Mouse (Mus musculus) MEL (cell line): Measurements from ENCODE around the gene Ptpn9. TPM values are rescaled to one million over a fixed set of nuclear protein-coding genes. Genes with fewer than 3 reads are reported as not detected.

ENCODE experiments used
- DNase-seq: peaks from one replicate; pipeline ENCODE4 v3.0.0; 2011; ENCODE audit warnings: low read depth, low spot score
- H3K27ac ChIP-seq: 2 replicates; pipeline ENCODE4 v1.5.1; 2012; ENCODE audit warnings: low read depth, mild to moderate bottlenecking, control low read depth, low read length, moderate library complexity; ENCODE audit not compliant: control insufficient read depth
- H3K27me3 ChIP-seq, 2 experiments: fragments of 150-350 bp in 1 of 2; sonication (generic) in 1 of 2; 2 replicates each; pipeline ENCODE4 v1.6.1; 2012; ENCODE audit warnings: low read length in 2 of 2, mild to moderate bottlenecking in 2 of 2, improper control_type of control experiment in 1 of 2, moderate library complexity in 1 of 2; ENCODE audit not compliant: insufficient read depth in 2 of 2, control insufficient read depth in 1 of 2
- H3K36me3 ChIP-seq, 2 experiments: 2 replicates each; pipeline ENCODE4 v1.6.1; 2012 to 2014; ENCODE audit warnings: low read length in 2 of 2, improper control_type of control experiment in 1 of 2, inconsistent platforms in 1 of 2, mild to moderate bottlenecking in 1 of 2; ENCODE audit not compliant: insufficient read depth in 2 of 2, control insufficient read depth in 1 of 2
- H3K4me1 ChIP-seq, 2 experiments: fragments of 150-350 bp in 1 of 2; sonication (generic) in 1 of 2; 2 replicates each; pipeline ENCODE4 v1.6.1; 2012; ENCODE audit warnings: low read length in 2 of 2, improper control_type of control experiment in 1 of 2, mild to moderate bottlenecking in 1 of 2; ENCODE audit not compliant: insufficient read depth in 2 of 2, control insufficient read depth in 1 of 2
- H3K4me3 ChIP-seq, 2 experiments: fragments of 150-350 bp in 1 of 2; sonication (generic) in 1 of 2; 2 replicates each; pipeline ENCODE4 v1.5.1; 2012; ENCODE audit warnings: low read depth in 2 of 2, low read length in 2 of 2, mild to moderate bottlenecking in 2 of 2, moderate library complexity in 2 of 2, control low read depth in 1 of 2, improper control_type of control experiment in 1 of 2; ENCODE audit not compliant: control insufficient read depth in 1 of 2, insufficient read depth in 1 of 2
- H3K79me2 ChIP-seq: 2 replicates; pipeline ENCODE4 v1.6.1; 2012; ENCODE audit warnings: mild to moderate bottlenecking, low read length, moderate library complexity; ENCODE audit not compliant: control insufficient read depth, poor library complexity, insufficient read depth
- H3K9ac ChIP-seq: 2 replicates; pipeline ENCODE4 v1.6.1; 2012; ENCODE audit warnings: low read depth, mild to moderate bottlenecking, control low read depth, low read length, moderate library complexity; ENCODE audit not compliant: control insufficient read depth, poor library complexity, severe bottlenecking
- H3K9me3 ChIP-seq: fragments of 150-350 bp; sonication (generic); replicated peaks from 2 replicates; pipeline ENCODE4 v1.6.1; 2012; ENCODE audit warnings: mild to moderate bottlenecking, low read length, improper control_type of control experiment, moderate library complexity; ENCODE audit not compliant: insufficient read depth
- BHLHE40 ChIP-seq: IDR thresholded peaks from 2 replicates; pipeline ENCODE4 v1.6.1; 2012; ENCODE audit warnings: low read depth, mild to moderate bottlenecking, inconsistent platforms, low read length, improper control_type of control experiment, borderline replicate concordance
- CHD1 ChIP-seq: IDR thresholded peaks from 2 replicates; pipeline ENCODE4 v1.6.1; 2012; ENCODE audit warnings: low read depth, mild to moderate bottlenecking, inconsistent platforms, low read length, improper control_type of control experiment
- CHD2 ChIP-seq: IDR thresholded peaks from 2 replicates; pipeline ENCODE4 v1.6.1; 2011; ENCODE audit warnings: low read length, improper control_type of control experiment
- CTCF ChIP-seq, 3 experiments: IDR thresholded peaks in 2 of 3; conservative IDR thresholded peaks in 1 of 3; 2 replicates each; pipeline ENCODE4 v1.5.1; 2011 to 2012; ENCODE audit warnings: low read length in 3 of 3, low read depth in 2 of 3, mild to moderate bottlenecking in 2 of 3, improper control_type of control experiment in 1 of 3, inconsistent platforms in 1 of 3, mixed read lengths in 1 of 3, moderate library complexity in 1 of 3; ENCODE audit not compliant: control insufficient read depth in 1 of 3, insufficient read depth in 1 of 3, poor library complexity in 1 of 3, severe bottlenecking in 1 of 3
- ELF1 ChIP-seq: IDR thresholded peaks from 2 replicates; pipeline ENCODE4 v1.6.1; 2014; ENCODE audit warnings: low read depth, mild to moderate bottlenecking, inconsistent platforms, low read length, improper control_type of control experiment, moderate library complexity
- EP300 ChIP-seq, 2 experiments: IDR thresholded peaks; 2 replicates each; pipeline ENCODE4 v1.6.1; 2011; ENCODE audit warnings: improper control_type of control experiment in 2 of 2, low read length in 2 of 2, low read depth in 1 of 2, mild to moderate bottlenecking in 1 of 2
- KAT2A ChIP-seq: conservative IDR thresholded peaks from 2 replicates; pipeline ENCODE4 v1.6.1; 2012; ENCODE audit warnings: low read depth, low read length, improper control_type of control experiment, inconsistent platforms
- MXI1 ChIP-seq: IDR thresholded peaks from 2 replicates; pipeline ENCODE4 v1.6.1; 2011; ENCODE audit warnings: mild to moderate bottlenecking, low read depth, low read length, improper control_type of control experiment
- MYB ChIP-seq: IDR thresholded peaks from 2 replicates; pipeline ENCODE4 v1.6.1; 2011; ENCODE audit warnings: mild to moderate bottlenecking, low read depth, low read length, improper control_type of control experiment
- MYC ChIP-seq: IDR thresholded peaks from 2 replicates; pipeline ENCODE4 v1.6.1; 2011; ENCODE audit warnings: low read depth, mild to moderate bottlenecking, low read length, improper control_type of control experiment, moderate library complexity
- NELFE ChIP-seq: IDR thresholded peaks from 2 replicates; pipeline ENCODE4 v1.6.1; 2011; ENCODE audit warnings: low read depth, low read length, improper control_type of control experiment
- POLR2A ChIP-seq, 2 experiments: IDR thresholded peaks; 2 replicates each; pipeline ENCODE4 v1.6.1; 2011 to 2012; ENCODE audit warnings: low read length in 2 of 2, mild to moderate bottlenecking in 2 of 2, control low read depth in 1 of 2, improper control_type of control experiment in 1 of 2, low read depth in 1 of 2, moderate library complexity in 1 of 2; ENCODE audit not compliant: control insufficient read depth in 1 of 2, insufficient read depth in 1 of 2, poor library complexity in 1 of 2
- POLR2AphosphoS5 ChIP-seq: IDR thresholded peaks from 2 replicates; pipeline ENCODE4 v1.6.1; 2012; ENCODE audit warnings: low read depth, borderline replicate concordance, mild to moderate bottlenecking, inconsistent platforms, low read length, moderate library complexity, mixed read lengths
- RCOR1 ChIP-seq: IDR thresholded peaks from 2 replicates; pipeline ENCODE4 v1.6.1; 2012; ENCODE audit warnings: low read depth, mild to moderate bottlenecking, inconsistent platforms, low read length, improper control_type of control experiment
- SIN3A ChIP-seq: IDR thresholded peaks from 2 replicates; pipeline ENCODE4 v1.6.1; 2012; ENCODE audit warnings: low read length, improper control_type of control experiment, inconsistent platforms
- SMC3 ChIP-seq: IDR thresholded peaks from 2 replicates; pipeline ENCODE4 v1.6.1; 2011; ENCODE audit warnings: low read depth, low read length, improper control_type of control experiment
- TAL1 ChIP-seq: IDR thresholded peaks from 2 replicates; pipeline ENCODE4 v1.6.1; 2012; ENCODE audit warnings: mild to moderate bottlenecking, inconsistent platforms, low read length, moderate library complexity, mixed read lengths
- TBP ChIP-seq: IDR thresholded peaks from 2 replicates; pipeline ENCODE4 v1.8.0; 2011; ENCODE audit warnings: low read depth, low read length, improper control_type of control experiment
- UBTF ChIP-seq: IDR thresholded peaks from 2 replicates; pipeline ENCODE4 v1.6.1; 2012; ENCODE audit warnings: low read depth, mild to moderate bottlenecking, inconsistent platforms, low read length, improper control_type of control experiment, moderate library complexity, borderline replicate concordance; ENCODE audit not compliant: insufficient read depth
- ZKSCAN1 ChIP-seq: IDR thresholded peaks from 2 replicates; pipeline ENCODE4 v1.6.1; 2012; ENCODE audit warnings: low read depth, mild to moderate bottlenecking, inconsistent platforms, low read length, improper control_type of control experiment, moderate library complexity
- ZMIZ1 ChIP-seq: IDR thresholded peaks from 2 replicates; pipeline ENCODE4 v1.6.1; 2012; ENCODE audit warnings: low read depth, mild to moderate bottlenecking, inconsistent platforms, low read length, improper control_type of control experiment, moderate library complexity
- ZNF384 ChIP-seq: IDR thresholded peaks from 2 replicates; pipeline ENCODE4 v1.6.1; 2012; ENCODE audit warnings: low read depth, mild to moderate bottlenecking, inconsistent platforms, low read length, improper control_type of control experiment
- polyA plus RNA-seq, 2 experiments: library from polyadenylated mRNA; stranded (reverse) in 1 of 2; unstranded in 1 of 2; fragments of >175 nt in 1 of 2; fragments of >200 nt in 1 of 2; gene quantifications; 2 replicates each; pipeline versions ENCODE4 v1.2.1 to v1.2.4; 2012; ENCODE audit warnings: low replicate concordance in 2 of 2, low read depth in 1 of 2; ENCODE audit not compliant: insufficient read length in 2 of 2, insufficient read depth in 1 of 2, missing spikeins in 1 of 2
- total RNA-seq: library from RNA; depleted of rRNA; stranded (reverse); fragments of 300-350 nt; gene quantifications from 2 replicates; pipeline ENCODE4 v1.2.3, GENCODE M21; 2012

Ptpn9 gene
- total and polyA plus RNA-seq, 3 experiments, result 10.6 to 24.3 TPM; not detected in 1

GRCm38 (mm10) chr9:57014766-57015165, 20.0 kb downstream of the Ptpn9 start:
- no peaks in the 10 kb centered on the region for H3K4me1 ChIP-seq
- DNase-seq, result no peak
- H3K27ac ChIP-seq, result no peak overlapping the region
- peaks cover 0 to 4% of the 10 kb centered on the region in 2 experiments; a peak in 2 of 4 replicates for H3K36me3 ChIP-seq
- no peaks in the 10 kb centered on the region for H3K79me2 ChIP-seq
- no peak overlapping the region for H3K9ac ChIP-seq
- no peaks in the 10 kb centered on the region for H3K27me3 ChIP-seq
- TF ChIP-seq RCOR1, result no peak
- no peak for TF ChIP-seq EP300 (IDR thresholded peaks at IDR 0.05; ENCODE audit: low read depth in 1 of 2, low read length in 2 of 2)
- TF ChIP-seq TBP, result no peak
- TF ChIP-seq, all 39 proteins: peak for 0
- H3K9me3 ChIP-seq, result no peaks in the 10 kb centered on the region
- no peak overlapping the region for H3K4me3 ChIP-seq

- no peaks in the 10 kb centered on the region for H3K4me1 ChIP-seq
- no peak for DNase-seq
- no peaks in the 10 kb centered on the region for H3K27me3 ChIP-seq
- no peak overlapping the region for H3K4me3 ChIP-seq
- peaks cover 0 to 9% of the 10 kb centered on the region in 2 experiments; a peak in 2 of 4 replicates for H3K36me3 ChIP-seq
- no peaks in the 10 kb centered on the region for H3K79me2 ChIP-seq
- H3K9ac ChIP-seq, result no peak overlapping the region
- H3K9me3 ChIP-seq, result no peaks in the 10 kb centered on the region
- TF ChIP-seq MYC, result no peak
- no peak for TF ChIP-seq CHD1
- TF ChIP-seq UBTF, result no peak
- TF ChIP-seq CTCF (IDR thresholded peaks at IDR 0.05 in 2 of 3, conservative IDR thresholded peaks at IDR 0.05 in 1 of 3; ENCODE audit: control insufficient read depth in 1 of 3, insufficient read depth in 1 of 3, low read depth in 2 of 3, low read length in 3 of 3, poor library complexity in 1 of 3, severe bottlenecking in 1 of 3), result no peak
- no peak for TF ChIP-seq NELFE
- TF ChIP-seq BHLHE40, result no peak
- TF ChIP-seq ZMIZ1, result no peak
- no peak for TF ChIP-seq ZKSCAN1
- TF ChIP-seq KAT2A, result no peak
- TF ChIP-seq MYB, result no peak
- TF ChIP-seq TAL1, result no peak
- no peak for TF ChIP-seq SMC3
- no peak for TF ChIP-seq POLR2AphosphoS5
- TF ChIP-seq ZNF384, result no peak
- TF ChIP-seq EP300 (IDR thresholded peaks at IDR 0.05; ENCODE audit: low read depth in 1 of 2, low read length in 2 of 2), result no peak
- TF ChIP-seq CHD2, result no peak
- no peak for TF ChIP-seq POLR2A (IDR thresholded peaks at IDR 0.05; ENCODE audit: control insufficient read depth in 1 of 2, insufficient read depth in 1 of 2, low read depth in 1 of 2, low read length in 2 of 2, poor library complexity in 1 of 2)
- TF ChIP-seq SIN3A, result no peak
- TF ChIP-seq ELF1, result no peak
- no peak for TF ChIP-seq MXI1
- no peak overlapping the region for H3K27ac ChIP-seq
Observed at GRCm38 (mm10) chr9:57017631-57018030, 22.9 kb downstream of the Ptpn9 start.
